Mouse (Mus musculus) 3T3-L1 (cell line): ENCODE measurements around the gene Gm15737.

ENCODE experiments used
- DNase-seq: peaks from one replicate; pipeline ENCODE4 v3.0.0-alpha.2; 2015; ENCODE audit warnings: low read depth, low spot score

Gm15737 gene

DNA sequence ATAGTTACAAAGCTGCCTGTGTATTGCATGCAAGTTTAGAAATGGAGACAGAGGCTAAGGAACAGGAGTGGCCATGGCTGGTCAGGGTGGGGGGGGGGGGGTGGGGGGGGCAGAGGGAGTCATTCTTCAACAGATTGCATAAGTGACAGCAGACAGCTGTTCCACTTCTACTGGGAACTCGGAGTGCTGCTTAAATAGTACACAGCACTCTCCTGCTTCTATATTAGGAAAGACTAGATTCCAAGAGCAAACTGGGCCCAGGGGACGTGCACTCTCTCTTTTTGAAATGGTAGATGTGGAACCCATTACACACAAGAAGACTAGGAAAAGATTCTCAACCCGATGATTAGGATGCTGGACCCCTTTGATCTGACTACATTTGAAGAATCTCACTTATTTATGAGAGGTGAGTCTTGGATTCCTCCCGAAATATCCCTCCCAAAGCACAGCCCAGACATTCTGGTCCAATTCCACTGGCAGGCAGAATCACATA, at the start of gene Gm15737:
Gene Gm15737, plus strand, starts transcription at position 269 of the 493 bp plus-strand sequence.
- no peak for DNase-seq

DNA sequence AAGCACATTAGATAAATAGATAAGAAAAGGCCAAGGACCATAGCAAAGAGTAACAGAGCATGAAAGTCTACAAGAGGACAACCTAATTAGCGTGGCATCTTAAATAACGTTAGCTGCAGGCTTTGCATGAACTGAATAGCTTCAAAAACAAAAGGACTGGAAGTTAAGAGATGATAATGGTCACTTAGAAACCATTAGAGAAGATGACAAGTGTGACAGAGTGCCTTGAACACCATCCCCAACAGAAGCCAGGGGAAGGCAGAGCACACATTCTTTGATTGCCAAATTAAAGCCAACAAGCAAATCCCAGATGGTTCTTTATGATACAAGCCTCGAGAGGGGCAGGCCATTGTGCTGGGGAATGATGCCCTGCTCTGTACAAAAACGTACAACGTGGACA, 47.6 kb upstream of the Gm15737 start:
- no peak for DNase-seq

DNA sequence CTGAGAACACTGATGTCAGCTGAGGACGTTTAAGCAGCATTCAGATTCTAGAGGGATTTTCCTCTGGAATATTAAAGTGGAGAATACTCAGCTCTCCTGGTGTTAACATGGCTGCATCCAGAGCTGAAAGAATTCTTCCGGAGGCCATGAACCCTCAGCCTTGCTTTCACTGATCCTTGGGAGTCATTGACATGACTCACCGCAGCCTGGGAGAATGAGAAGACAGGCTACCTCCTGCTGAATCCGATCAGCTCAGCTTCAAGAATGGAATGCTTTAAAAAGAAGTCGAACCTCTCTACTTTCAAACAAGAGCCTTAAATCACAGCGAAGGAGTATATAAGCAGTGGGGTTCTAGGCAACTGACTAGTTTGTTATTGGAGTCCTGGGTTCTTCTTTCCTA, 47.2 kb upstream of the Gm15737 start:
- peak; percentile 50 for DNase-seq

DNA sequence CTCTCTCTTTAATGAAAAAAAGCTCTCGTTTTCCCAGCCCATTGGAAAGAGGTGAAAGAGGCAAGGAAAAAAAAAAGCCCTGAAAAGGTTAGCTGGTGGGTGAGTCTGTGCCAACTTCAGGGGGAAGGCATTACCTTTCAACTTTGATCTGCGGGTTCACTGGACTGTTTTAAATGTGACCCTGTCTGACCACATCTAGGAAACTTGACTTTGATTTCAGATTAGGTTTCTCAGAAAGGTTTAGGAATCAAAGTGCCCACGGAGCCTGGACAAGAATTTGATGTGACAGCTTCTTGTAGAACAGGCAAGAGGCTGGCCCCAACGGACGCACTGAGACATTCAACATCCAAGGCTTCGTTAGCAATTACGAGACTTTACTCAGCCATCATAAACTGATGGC, 45.2 kb upstream of the Gm15737 start:
- DNase-seq = no peak

DNA sequence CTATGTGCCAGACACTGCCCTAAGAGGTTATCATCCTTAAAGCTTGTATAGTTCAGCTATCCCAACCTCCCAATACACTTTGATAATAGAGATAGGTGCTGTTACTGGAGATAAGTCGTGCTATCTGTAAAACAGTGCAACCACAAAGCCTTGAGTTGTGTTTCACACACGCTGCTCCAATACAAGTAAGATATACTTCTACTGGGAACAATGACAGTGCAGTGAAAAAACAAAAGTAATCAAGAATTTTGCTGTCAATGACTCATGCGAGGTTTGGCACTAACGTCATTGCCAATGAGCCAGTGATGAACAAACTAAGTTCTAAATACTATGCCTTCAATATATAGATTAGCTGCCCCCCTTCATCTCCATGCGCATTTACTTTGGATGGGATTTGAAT, 42.6 kb upstream of the Gm15737 start:
- peak; percentile 63 for DNase-seq

DNA sequence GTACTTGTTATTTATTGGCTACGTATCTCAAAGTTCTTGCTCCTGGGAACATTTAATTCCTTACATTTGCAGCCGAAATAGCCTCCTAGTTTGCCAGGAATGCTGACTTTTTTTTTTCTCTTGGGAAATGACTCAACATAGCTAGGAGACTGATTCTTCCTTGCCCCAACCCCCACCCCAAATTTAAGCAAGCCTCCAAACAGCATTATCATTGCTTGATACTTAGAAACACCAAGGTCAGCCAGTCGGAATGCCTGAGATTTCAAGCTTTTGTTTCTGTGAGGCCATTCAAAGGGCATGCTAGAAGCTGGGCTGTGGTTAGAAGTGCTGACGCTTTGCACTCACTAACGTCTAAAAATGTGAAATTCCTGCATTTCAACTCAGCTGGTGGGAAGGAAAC, 41.8 kb upstream of the Gm15737 start:
- DNase-seq = peak; percentile 92

DNA sequence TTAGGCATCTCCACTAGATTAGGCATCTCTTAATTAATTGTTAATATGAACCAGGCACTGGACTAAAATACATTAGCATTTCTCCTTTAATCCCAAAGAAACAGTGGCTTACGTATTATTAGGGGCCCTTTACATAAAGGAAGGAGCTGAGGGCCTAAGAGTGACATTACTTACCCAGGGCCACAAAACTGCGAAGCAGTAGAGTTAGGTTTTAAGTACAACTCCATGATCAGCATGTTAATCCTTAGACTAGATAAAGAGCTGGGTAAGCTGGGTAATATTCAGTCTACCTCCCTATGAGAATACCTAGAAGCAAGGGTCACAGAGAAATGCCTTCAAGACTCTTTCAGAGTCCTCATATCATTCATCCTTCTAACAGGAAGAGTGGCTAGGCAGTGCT, 40.0 kb upstream of the Gm15737 start:
- DNase-seq = no peak

DNA sequence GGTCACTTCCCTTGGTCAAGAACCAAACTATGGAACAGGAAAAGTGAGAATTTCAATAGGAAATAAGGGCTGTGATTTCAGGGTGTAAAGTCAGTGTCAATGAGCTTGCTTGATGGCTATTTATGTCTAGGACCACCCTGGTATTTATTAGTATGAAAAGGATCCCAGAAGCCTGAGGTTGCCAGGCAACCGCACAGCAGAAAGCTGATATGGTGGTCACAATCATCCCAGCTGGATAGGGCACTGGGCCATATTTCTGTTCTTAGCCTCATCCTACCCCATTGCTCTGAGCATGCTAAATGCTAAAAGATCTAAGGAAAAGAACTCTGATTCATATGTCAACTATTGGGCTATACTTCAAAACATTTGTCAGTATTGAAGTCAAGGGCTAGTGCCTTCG, 38.1 kb upstream of the Gm15737 start:
- no peak for DNase-seq

DNA sequence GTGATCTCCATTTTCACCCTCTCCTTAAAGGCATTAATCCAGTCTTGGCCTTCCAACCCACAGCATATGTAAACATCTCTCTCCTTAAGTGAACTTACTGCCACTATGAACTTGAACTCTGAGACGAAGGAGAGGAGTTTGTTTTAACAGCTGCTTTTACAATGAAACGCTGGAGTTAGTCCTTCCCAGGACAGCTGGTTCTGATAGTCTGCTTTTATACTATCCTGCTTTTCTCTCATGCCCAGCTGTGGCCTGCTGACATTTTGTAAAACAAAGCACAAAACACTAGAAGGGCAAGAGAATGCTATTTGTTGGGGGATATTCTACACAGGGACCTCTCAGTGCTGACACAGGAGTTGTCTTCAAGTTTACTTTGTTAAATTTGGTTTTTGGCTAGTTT, 27.2 kb upstream of the Gm15737 start:
- DNase-seq = no peak

DNA sequence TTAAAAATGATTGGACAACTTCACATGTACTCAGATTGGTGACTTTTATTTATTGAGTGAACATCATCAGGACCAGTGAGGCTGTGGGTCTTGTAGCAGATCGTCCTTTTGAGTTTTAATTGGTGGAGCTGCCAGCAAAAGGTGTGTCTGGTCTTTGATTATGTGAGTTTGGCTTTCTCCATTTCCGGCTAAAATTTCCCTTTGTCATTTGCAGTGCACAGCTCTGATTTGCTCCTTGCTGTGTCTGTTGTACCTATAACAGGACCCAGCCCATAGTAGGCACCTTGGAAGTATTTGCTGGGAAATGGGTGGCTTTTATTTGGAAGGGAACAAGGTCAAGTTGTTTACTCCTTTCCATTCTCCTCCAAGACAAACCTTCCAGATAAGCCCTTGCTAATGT, 25.7 kb upstream of the Gm15737 start:
- DNase-seq = no peak

DNA sequence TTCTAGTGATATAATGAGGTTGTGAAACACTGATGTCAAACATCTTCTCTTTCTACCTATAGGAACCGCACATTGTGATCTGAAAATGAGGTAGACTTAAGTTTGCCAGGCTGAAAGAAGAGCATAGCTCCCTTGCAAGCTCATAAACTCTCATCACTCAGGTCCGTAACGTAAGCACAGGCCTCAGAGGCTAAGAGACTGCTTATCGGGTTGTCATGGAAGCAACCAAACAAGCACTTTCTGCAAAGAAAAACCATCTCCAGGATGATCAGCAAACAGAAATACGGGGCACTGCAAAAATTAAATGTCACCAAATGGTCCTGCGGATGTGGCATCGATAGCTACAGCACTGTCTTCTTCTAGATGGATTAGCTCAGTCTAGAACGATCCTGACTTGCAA, 23.3 kb upstream of the Gm15737 start:
- DNase-seq = no peak

DNA sequence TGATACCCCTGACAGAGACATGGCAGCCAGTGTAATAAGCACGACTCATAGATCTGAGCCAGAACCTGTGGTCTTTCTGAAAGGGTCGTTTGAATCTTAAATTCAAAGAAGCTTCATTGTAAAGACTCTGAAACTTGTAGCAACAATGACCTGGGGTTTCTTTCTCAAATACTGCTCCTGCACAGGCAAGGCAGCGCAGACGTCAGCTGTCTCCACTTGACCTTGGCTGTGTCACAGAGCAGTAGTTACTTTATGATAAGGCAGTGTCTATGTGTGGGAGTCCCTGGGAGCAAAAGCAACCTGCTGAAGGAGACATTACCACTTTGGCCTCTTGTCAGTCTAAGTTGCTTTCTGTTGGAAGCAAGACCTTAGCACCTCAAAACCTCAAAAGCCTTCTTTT, 22.5 kb upstream of the Gm15737 start:
- no peak for DNase-seq

DNA sequence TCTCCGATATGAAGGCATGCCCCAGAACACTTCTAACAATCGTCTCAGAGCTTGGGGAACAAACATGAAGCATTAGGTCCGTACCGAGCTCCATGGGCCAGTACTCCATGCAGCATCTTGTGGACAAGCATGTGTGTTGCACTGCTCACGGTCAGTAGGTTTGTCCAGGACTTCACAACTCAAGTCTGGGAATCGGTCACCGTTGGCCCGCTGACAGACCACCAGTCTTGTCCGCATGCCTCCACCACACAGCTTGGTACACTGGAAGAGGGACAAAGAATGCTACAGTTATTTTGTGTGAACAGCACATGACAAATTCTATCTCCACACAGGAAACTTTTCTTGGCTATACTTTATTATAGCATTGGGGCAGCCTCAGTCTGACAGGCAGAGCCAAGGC, 19.9 kb upstream of the Gm15737 start:
- no peak for DNase-seq

DNA sequence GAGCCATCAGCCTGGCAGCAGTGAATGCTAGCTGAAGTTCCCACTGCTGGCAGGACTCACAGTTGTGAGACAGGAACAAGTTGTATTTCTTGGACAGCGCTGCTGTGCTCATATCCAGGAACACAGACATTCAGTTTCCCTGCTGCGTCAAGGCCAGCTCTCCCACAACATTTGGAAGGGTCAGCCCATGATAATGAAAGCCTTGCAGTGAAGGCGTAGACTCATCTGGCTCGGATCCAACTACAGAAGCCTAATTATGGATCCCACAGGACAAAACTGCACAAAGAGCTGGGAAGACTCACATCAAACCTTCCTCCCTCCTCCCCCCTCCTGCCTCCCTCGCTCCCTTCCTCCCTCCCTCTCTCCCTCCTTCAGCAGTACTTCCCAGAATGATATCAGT, 18.9 kb upstream of the Gm15737 start:
- no peak for DNase-seq

DNA sequence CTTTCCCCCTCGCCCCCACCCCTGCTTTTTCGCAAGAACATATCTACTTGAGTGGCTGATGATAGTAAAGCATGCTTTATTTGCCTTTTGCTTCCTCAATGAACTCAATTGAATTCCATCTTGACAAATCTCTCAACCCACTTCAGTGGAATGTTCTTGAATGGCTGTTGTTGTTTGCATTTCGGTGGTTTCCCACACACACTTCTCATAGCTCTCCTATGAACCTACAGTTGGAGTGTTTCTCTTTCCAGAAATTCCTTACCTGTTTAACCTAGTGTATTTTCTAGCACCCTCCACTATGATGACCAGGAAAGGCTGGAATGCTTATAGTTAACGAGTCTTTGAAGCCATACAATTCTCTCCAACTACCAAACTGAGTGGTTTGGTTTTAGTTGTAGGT, 14.3 kb upstream of the Gm15737 start:
- DNase-seq = no peak

DNA sequence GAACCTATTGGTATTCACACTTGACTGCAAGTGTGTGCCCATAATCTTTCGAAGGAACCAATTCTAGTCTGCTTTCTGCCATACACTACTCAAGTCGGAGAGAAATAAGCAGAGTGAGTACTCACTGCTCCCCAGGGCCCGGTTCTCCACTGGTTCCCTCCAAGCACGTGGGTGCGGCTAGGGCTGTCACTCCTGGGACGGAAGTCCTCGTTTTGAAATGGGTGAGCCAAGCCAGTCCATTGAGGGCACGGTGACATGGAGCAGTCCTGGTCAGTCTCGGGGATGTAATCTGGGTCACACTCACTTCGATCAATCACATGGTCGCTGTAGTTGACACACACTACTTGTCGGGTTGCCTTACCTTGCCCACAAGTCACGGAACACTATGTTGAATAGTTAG, 11.4 kb upstream of the Gm15737 start:
- no peak for DNase-seq

DNA sequence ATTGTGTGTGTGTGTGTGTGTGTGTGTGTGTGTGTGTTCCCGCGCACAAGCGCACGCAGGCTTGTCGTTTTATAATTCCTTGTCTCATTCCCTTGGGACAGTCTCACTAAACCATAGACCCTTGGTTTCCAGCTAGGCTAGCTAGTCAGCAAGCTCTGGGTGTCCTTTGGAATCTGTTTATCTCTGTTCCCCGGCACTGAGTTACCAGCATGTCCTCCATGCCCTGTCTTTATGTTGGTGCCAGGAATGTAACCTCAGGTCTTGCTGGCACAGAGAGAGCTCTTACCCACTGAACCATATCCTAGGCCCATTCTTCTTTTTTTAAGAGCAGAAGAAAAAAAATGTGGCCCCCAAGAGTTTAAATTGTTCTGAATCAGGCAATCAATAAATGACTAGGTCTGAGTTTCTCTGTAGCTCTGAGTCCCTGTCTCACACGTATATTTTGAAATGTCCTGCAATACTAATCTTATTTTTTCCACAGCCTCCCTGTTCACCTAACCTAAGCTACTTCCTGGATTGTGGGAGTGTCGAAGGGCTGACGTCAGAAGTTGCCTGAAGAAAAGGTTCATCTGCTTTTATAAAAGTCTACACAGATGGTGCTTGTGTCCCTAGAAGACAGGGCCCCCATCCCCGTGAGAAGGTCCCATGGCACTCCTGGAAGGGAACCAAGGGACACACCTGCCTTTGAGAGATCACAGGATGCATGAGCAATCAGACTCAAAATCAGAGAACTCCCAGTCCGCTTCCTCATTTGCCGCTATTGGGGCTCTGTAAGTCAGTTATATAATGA, 10.2 kb upstream of the Gm15737 start:
- no peak for DNase-seq

DNA sequence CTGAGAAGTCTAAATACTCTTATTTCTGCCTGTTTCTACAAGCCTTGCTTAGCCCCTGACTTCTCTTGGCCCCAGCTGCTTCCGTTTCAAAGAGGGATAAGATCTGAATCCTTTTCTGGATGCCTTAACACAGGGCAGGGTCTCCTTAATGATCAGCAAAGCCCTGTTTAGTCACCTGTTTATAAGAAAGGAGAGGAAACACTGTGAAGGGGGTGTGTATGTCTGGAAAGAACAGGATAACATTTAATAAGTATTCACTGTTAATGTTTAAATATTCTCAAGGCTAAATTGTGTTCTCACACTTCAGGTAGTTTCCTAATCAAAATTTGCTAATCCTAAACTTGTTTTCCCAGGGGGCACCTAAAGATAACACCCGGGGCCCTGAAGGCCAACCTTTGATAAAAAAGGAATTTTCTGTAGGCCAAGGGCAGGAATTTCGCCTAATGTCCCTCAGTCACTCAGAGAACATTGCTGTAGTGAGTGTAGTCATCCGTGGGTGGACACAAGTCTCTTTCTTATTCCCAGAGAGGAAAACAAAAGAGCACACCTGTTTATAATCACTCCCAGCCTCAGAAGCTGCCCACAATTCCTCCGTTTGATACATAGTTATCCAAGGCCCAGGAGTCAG, 8.8 kb upstream of the Gm15737 start:
- no peak for DNase-seq

DNA sequence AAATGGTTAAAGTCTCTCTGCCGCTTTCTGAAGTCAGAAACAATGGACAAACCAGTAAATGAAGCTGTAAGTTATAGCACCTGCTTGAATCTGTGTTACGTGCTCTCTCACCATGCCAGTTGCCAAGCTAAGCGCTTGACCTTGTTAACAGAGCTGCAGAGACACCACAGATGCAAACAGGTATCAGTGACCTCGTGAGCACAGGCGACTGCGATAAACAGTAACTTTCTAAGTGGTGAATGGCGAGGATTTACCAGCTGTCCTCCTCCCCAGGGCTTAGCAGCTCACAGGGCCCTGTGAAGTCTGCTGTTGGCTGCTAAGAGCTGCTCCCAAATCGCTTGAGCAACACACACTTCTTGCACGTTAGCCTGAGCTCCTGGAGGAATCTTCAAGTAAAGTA, 6.6 kb upstream of the Gm15737 start:
- DNase-seq = no peak

DNA sequence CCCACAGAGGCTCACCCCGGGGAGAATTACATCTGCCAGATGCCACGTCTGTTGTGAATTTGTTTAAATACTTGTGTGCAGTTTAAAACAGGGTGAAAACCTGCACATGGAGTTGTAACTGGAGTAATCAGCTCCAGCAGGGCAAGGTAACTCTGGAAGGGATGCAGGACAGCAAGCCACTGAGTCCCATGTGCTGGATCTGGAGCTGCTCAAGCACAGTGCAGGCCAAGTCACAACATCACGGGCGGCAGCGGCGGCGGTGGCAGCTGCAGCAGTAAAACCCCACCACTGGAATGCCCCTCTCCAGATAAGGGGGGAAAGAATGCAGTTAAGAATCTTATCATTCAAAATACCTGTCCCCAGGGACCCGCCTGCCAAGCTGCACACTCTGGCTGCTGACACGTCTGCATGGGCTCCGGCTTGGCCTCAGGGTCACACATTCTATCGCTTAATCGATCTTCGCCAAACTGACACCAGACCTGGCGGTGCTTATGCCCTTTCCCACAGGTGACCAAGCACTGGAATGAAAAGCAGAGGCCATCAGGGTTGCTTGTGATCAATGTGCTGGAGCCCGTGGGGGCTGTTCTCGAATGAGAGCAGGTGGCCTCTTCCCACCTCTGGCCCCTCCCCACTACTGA, 544 bp downstream of the Gm15737 start:
- DNase-seq = no peak

DNA sequence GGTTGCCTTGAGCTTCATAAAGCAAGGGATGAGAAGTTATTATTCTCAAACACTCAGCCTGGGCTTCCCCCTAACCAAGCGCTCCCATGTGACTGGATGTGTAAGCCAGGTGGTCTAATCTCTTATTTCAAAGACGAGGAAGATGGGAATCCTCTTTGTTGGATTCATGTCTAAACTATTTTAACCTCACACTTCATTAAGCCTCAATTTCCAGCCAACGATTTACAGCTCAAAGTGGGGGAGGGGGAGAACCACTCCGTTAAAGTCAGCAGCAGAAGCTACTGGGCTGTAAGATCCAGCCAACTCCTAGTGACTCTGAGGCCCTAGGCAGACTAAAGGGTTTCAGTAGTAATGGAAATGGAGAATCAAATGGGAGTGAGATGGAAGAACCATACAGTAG, 2.7 kb downstream of the Gm15737 start:
- no peak for DNase-seq

DNA sequence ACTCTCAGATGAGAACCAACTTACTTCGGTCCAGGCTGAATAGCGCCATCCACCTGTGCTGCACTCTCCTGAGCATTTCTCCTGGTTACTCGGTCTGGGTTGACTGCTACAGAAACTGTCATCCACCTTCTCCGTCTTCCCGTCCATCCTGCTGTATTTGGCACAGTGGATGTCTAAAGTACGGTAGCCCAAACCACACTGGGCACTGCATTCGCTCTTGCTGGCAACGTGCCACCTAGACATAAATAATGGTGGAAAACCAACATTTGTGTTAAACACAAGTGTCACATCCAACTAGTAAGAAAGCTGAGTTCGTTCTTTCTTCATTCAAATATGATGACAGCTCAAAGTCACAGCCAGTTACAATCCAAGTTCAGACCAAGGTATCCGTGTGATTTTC, 3.6 kb downstream of the Gm15737 start:
- no peak for DNase-seq

DNA sequence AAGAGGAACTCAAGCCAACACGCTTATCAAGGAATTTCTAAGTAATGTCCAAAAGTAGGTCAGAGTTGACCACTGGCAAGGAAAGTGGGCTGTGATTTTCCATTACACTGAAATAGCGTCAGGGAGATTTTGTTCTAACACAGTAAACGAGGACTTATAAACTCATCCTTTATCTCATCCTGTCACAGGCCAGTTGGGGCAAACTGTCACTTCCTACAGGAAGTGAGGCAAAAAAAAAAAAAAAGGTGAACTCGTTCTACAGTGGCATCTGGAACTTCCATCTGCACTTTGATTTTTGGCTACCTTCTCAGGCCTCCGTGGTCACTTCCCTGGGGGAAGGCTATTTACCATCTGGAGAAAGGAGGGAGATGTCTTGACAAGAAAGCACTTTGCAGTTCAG, 5.7 kb downstream of the Gm15737 start:
- DNase-seq = no peak
